Mouse (Mus musculus): ENCODE results near the gene Ddr2.

Ddr2 gene

DNA sequence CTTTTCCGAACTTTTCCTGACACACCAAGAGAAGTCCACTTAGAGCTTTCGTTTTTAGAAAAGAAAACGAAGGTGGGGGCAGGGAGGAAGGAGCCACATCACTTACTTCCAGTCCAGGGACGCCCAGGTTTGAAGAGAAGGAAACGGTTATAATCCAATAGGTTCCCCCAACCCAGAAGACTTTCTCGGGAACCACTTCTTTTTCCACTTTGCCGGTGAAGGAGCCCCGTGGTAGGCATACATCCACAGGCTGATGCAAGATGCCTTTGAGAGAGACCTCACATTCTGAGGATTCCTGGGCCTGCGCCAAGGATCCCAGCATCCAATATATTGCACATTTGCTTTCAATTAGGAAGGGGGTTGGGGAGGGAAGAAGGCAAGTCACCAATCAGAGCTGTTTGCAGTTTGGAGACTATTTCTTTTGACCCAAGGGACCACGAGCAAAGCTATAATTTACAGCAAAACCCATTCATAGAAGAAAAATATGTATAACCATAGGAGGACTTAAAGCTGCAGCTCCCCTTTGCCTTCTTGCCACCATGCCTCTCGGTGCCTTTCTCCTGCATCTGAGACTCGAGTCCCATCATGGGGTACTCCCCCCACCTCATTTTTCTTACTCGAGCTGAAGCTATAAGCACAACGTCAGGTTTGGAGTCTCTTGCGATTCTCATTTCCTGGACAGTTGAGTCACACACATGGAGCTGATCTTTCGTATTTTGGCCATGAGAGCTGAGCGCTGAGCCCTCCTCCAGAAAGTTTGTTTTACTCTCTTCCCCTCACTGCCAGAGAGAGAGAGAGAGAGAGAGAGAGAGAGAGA, at the start of gene Ddr2:
TSS of gene Ddr2 (minus strand) at position 247 of the 817 bp plus-strand sequence.
- DNase-seq (ENCODE audit: low read depth, low spot score), result peak; percentile 82

DNA sequence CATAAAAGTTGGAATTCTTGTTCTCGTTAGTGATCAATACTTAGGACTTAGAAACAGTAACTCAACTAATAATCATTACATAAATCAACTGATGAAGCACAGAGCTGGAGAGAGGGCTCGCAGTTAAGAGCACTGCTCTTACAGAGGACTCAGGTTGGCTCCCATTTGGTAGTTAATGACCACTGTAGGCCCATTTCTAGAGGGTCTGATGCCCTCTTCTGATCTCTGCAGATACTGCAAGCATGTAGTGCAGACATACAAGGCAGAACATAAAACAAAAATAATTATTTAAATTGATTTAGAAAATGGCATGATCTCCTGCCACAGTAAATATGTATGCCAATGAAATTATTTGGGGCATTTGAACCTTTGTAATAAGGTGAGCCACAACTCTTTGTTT, 49.1 kb upstream of the Ddr2 start:
- DNase-seq (ENCODE audit: low read depth, low spot score), result no peak

DNA sequence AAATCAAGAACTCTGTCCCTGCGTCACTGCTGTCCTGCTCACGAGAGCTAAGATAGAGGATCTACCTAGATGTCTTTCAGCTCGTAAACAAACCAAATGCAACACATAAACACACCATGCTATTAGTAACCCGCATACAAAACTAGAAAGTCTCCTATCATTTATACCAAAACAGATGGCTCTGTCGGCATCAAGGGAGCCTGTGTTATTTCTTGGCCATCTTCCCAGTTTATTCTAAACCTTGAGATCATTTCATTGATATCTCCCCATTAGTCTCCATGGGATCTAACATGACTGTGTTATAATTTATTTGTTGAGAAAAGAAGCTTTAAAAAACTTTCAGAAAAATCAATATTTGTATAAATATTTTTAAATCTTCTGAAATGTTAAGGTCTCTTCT, 45.2 kb upstream of the Ddr2 start:
- no peak for DNase-seq (ENCODE audit: low read depth, low spot score)

DNA sequence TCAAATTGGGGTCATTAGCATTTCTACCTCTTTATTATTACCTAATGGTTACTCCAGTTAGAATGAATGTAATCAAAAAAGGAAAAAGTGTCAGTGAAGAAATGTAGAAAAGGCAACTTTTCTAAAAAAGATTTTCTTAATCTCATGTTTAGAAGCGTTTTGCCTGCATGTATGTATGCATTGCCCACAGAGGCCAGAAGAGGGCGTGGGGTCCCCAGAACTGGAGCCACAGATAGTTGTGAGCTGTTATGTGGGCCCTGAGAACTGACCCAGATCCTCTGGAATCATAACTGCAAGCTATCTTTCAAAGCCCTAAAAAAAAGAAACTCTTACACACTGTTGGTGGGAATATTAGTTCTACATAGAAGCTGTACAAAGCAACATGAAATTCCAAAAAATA, 44.7 kb upstream of the Ddr2 start:
- DNase-seq (ENCODE audit: low read depth, low spot score), result no peak

DNA sequence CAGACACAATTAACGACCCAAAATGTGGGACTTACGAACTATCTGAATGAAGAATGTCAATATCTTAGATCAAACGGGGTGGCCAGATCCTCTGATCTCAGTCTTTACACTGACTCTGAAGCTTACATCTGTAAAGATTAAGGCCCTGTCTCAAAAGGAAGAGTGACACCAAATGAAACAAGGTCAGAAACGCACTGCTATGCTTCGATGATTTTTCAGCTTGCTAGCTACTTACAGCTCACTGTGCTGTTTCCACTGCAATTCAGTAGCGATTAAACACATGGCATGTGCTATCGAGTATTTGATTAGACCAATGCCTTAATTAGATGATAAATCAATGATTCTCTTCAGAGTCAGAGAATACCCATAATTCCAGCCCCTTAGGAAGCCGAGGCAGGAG, 43.4 kb upstream of the Ddr2 start:
- DNase-seq (ENCODE audit: low read depth, low spot score), result no peak

DNA sequence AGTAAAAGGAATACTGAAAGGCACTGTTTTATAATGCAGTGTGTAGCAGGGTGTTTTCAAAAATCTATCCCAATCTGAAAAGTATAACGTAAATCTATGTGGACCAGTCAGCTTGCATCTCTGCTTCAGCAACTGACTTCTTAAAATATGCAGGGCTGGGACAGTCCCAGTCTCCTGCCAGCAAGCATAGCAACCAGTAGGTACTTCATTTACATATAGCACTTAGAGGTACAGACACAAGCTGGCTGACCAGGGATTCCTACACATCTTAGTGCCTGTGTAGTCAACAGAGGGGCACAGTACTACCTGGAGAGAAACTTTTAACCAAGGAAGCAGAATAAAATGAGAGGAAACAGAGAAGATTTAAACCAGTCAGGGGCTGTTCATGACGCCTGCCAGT, 42.0 kb upstream of the Ddr2 start:
- DNase-seq (ENCODE audit: low read depth, low spot score), result no peak

GRCm38 (mm10) chr1:170150870-170151269, 40.3 kb upstream of the Ddr2 start:
- no peak for DNase-seq (ENCODE audit: low read depth, low spot score)

- DNase-seq (ENCODE audit: low read depth, low spot score), result no peak
Measured at GRCm38 (mm10) chr1:170149756-170150155, 39.2 kb upstream of the Ddr2 start.

DNA sequence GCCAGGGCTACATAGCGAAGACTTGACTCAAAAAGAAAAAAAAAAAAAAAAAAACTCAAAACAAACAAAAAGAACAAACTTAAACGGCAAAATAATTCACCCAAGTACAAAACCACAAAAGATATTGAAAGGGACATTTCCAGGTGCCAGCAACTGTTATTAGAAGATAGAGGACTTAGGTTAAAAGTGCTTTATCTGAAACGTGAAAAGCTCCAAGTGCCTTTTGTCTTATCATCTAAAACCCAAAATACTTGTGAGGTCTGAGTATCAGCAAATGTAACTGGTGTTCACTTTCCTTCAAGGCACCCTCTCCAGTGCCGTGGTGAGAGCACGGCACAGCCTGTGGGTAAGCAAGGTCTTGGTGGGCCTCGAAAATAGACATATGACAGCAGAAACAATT, 38.0 kb upstream of the Ddr2 start:
- no peak for DNase-seq (ENCODE audit: low read depth, low spot score)

- no peak for DNase-seq (ENCODE audit: low read depth, low spot score)
Measured at GRCm38 (mm10) chr1:170147651-170148448, 37.3 kb upstream of the Ddr2 start.

- no peak for DNase-seq (ENCODE audit: low read depth, low spot score)
Measured at GRCm38 (mm10) chr1:170145606-170146005, 35.0 kb upstream of the Ddr2 start.

DNA sequence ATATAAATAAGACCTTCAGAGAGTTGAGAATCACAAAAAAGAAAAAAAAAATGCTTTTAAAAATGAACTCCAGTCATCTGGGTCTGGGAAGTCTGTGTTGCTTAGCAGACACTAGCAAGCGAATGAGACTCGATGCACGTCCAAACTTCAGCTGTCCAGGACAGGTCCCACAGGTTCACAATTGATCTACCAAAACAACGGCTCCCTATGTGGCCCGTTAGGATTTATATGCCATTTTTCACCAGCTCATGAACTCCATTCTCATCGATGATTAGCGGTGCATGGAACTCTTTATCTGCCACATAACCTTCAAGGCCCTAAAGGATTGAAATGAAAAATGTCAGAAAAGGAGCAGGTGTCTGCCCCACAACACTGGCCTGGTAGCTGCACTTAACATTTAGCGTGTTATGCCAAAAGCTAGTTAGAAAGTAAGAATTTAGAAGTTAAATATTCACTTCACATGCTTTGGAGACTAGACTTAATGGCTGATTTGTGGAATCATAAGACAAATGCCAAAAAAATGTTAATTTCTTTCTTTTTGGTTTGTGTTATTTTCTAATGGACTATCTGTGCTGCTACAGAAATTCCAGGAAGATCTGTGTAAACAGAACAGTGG, 31.8 kb upstream of the Ddr2 start:
- DNase-seq (ENCODE audit: low read depth, low spot score), result no peak

DNA sequence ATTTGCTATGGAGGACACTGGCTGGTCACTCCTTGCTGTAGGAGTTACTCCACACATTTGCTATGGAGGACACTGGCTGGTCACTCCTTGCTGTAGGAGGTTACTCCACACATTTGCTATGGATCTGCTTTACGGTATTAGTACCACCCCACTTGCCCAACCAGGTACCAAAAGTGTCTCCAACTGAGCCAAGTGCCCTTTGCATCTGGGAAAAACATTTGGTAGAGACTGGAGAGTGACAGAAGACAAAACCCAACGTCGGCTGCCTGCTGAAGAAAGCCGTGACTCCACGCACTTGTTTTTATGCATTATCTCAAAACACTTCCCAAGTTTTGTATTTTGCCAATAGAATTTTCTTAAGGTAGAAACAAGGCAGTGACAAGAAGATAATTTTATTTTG, 31.1 kb upstream of the Ddr2 start:
- DNase-seq (ENCODE audit: low read depth, low spot score), result no peak

DNA sequence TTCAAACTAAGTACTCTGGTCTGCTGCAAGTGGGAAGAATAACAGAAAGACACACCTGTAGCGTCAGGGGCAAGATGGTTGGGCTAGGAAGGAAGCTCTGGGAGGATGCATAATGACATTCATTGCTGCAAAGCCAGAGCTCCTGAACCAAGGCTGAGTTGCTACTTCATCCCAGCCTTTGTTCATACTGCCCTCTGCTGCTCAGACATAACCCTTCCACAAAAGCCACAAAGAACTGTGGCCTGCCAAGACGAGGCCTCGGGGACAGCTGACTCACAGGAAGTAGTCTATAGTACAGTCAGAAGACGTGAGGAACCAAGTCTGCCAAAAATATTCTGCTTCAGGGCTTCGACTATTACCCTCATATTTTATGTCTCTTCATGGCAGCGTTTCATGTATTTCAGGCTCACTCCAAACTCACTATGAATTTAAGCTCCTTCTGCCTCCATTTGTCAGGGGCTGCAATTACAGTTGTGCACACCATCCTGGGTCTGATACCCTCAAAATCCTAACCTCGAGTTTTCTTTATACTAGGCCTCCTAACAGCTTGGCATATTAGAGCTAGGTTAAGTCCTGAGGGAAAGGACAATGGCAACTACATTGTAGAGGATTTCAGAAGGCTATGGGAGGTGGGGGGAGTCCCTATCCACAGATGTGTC, 25.9 kb upstream of the Ddr2 start:
- peak; percentile 75 for DNase-seq (ENCODE audit: low read depth, low spot score)

DNA sequence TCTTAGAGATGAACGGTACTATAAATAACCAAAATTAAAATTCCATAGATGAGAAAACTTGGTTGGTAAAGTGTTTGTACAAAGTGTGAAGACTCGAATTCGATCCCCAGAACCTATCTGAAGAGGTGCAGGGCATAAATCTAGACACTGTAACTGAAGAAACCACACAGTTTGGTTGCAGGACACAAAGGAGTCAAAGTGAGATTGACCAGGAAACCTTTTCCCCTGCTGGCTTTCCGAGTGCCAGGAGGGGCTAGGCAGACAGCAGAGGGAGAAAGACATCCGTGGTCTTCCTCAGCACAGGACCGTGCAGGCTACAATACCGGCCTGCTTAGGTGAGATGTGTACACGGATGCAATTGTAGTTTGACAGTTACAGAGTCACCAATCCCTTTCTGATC, 23.7 kb upstream of the Ddr2 start:
- no peak for DNase-seq (ENCODE audit: low read depth, low spot score)

DNA sequence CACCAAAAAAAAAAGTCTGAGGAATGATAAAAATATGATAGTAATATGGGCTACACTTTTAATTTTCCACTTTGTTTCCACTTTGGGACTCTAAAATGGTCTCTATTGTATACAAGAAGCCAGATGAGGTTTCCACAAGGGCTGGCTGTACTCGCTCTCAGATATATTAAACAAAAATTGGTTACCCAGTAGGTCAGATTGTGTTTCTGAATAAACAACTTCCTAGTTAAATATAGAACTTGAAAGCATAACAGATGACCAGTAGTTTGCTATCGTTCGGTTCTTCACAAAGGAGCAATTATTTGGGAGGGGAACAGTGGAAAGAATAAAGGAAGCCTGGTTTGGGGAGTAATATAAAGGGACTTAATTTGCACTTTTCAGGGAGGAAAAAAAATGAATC, 20.4 kb upstream of the Ddr2 start:
- DNase-seq (ENCODE audit: low read depth, low spot score), result no peak

DNA sequence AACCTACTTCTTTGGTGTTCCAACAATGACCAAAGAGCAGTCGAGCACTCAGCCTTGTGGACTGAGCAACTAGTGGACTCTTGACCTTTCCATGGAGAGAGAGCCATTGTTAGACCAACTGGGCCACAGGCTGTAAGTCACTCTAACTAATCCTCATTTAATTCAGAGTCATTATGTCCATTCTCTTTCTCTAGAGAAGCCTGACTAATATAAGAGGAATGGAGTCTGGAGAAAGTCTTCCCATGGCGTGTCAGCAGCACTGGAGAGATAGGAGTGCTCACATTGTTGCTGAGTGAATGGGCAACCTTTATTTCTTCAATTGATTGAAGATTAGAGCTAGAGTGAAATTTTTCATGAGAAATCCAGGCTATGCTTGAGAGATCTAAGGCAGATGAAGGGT, 14.1 kb upstream of the Ddr2 start:
- no peak for DNase-seq (ENCODE audit: low read depth, low spot score)

- no peak for DNase-seq (ENCODE audit: low read depth, low spot score)
Measured at GRCm38 (mm10) chr1:170113616-170114015, 3.1 kb upstream of the Ddr2 start.

GRCm38 (mm10) chr1:170112261-170112660, 1.7 kb upstream of the Ddr2 start:
- DNase-seq (ENCODE audit: low read depth, low spot score), result no peak

- DNase-seq (ENCODE audit: low read depth, low spot score), result no peak
Measured at GRCm38 (mm10) chr1:170111651-170112226, 1.2 kb upstream of the Ddr2 start.

GRCm38 (mm10) chr1:170109776-170110515, 616 bp downstream of the Ddr2 start:
- DNase-seq (ENCODE audit: low read depth, low spot score), result no peak
